Mouse (Mus musculus): ENCODE measurements around the gene Grk6.
A peak's percentile ranks its signal among the peaks of the same experiment; 100 is the strongest.

The Grk6 gene

GRCm38 (mm10) chr13:55444937-55445315 is at the start of gene Grk6:
Grk6 (plus strand) TSS chr13:55445072.
- peak; percentile 100 for DNase-seq (ENCODE audit: low spot score)

- no peak for DNase-seq (ENCODE audit: low spot score)
Measured at GRCm38 (mm10) chr13:55398088-55398487, 46.8 kb upstream of the Grk6 start, which contains the start of gene Slc34a1. Slc34a1 (plus strand) TSS chr13:55398187.

GRCm38 (mm10) chr13:55399300-55400038 is 45.4 kb upstream of the Grk6 start:
- DNase-seq (ENCODE audit: low spot score) = no peak

- no peak for DNase-seq (ENCODE audit: low spot score)
Measured at GRCm38 (mm10) chr13:55400039-55400346, 44.9 kb upstream of the Grk6 start.

- no peak for DNase-seq (ENCODE audit: low spot score)
Measured at GRCm38 (mm10) chr13:55403266-55403665, 41.6 kb upstream of the Grk6 start.

- no peak for DNase-seq (ENCODE audit: low spot score)
Measured at GRCm38 (mm10) chr13:55403935-55404852, 40.7 kb upstream of the Grk6 start.

GRCm38 (mm10) chr13:55404853-55405782 is 39.8 kb upstream of the Grk6 start:
- peak; percentile 95 for DNase-seq (ENCODE audit: low spot score)

GRCm38 (mm10) chr13:55405783-55406390 is 39.0 kb upstream of the Grk6 start:
- no peak for DNase-seq (ENCODE audit: low spot score)

GRCm38 (mm10) chr13:55407341-55407740 is 37.5 kb upstream of the Grk6 start:
- no peak for DNase-seq (ENCODE audit: low spot score)

GRCm38 (mm10) chr13:55408546-55409120 is 36.2 kb upstream of the Grk6 start:
- DNase-seq (ENCODE audit: low spot score) = no peak

GRCm38 (mm10) chr13:55411826-55412225 is 33.0 kb upstream of the Grk6 start:
- no peak for DNase-seq (ENCODE audit: low spot score)

- no peak for DNase-seq (ENCODE audit: low spot score)
Measured at GRCm38 (mm10) chr13:55412643-55413307, 32.1 kb upstream of the Grk6 start.

- no peak for DNase-seq (ENCODE audit: low spot score)
Measured at GRCm38 (mm10) chr13:55413333-55413732, 31.5 kb upstream of the Grk6 start.

GRCm38 (mm10) chr13:55414743-55415380 is 30.0 kb upstream of the Grk6 start, which contains the start of gene Pfn3:
Pfn3 (minus strand) TSS chr13:55415232.
- peak; percentile 71 for DNase-seq (ENCODE audit: low spot score)

GRCm38 (mm10) chr13:55418004-55418403 is 26.9 kb upstream of the Grk6 start:
- DNase-seq (ENCODE audit: low spot score) = peak; percentile 88

GRCm38 (mm10) chr13:55419142-55419541 is 25.7 kb upstream of the Grk6 start:
- DNase-seq (ENCODE audit: low spot score) = no peak

- no peak for DNase-seq (ENCODE audit: low spot score)
Measured at GRCm38 (mm10) chr13:55420018-55420932, 24.6 kb upstream of the Grk6 start.

GRCm38 (mm10) chr13:55420933-55421800 is 23.7 kb upstream of the Grk6 start:
- peak; percentile 72 for DNase-seq (ENCODE audit: low spot score)

Measured in embryo, embryonic 10.5 days (tissue).